Mouse (Mus musculus): Measurements from ENCODE around the gene Shisa6. TPM values are rescaled to one million over a fixed set of nuclear protein-coding genes. Genes with fewer than 3 reads are reported as not detected.
A peak's percentile ranks its signal among the peaks of the same experiment; 100 is the strongest.
"Not testable (repeated sequence)": the region's sequence is repeated elsewhere in the genome, so short reads cannot be mapped to it uniquely, and the experiment has no call there.

Shisa6 gene
- total RNA-seq, 2 experiments from 2014 or later: 190 to 219 TPM

GRCm38 (mm10) chr11:66487765-66488164, 38.0 kb downstream of the Shisa6 start:
- peak; percentile 37 to 50 for DNase-seq (ENCODE audit: low spot score in 2 of 2)

GRCm38 (mm10) chr11:66482501-66482900, 43.3 kb downstream of the Shisa6 start:
- no peak for DNase-seq (ENCODE audit: low spot score in 2 of 2)

GRCm38 (mm10) chr11:66442631-66443030, 83.1 kb downstream of the Shisa6 start:
- DNase-seq (ENCODE audit: low spot score in 2 of 2): no peak

- no peak for DNase-seq (ENCODE audit: low spot score in 2 of 2)
These were observed 99.6 kb downstream of the Shisa6 start for GRCm38 (mm10) chr11:66426129-66426528.

GRCm38 (mm10) chr11:66418216-66418615, 107.5 kb downstream of the Shisa6 start:
- no peak for DNase-seq (ENCODE audit: low spot score in 2 of 2)

- not testable (repeated sequence) for DNase-seq (ENCODE audit: low spot score in 2 of 2)
These were observed 117.0 kb downstream of the Shisa6 start for GRCm38 (mm10) chr11:66408721-66409120.

- no peak for DNase-seq (ENCODE audit: low spot score in 2 of 2)
These were observed 125.7 kb downstream of the Shisa6 start for GRCm38 (mm10) chr11:66400036-66400435.

GRCm38 (mm10) chr11:66387561-66387960, 138.2 kb downstream of the Shisa6 start:
- no peak for DNase-seq (ENCODE audit: low spot score in 2 of 2)

- no peak for DNase-seq (ENCODE audit: low spot score in 2 of 2)
These were observed 154.0 kb downstream of the Shisa6 start for GRCm38 (mm10) chr11:66371796-66372195.

- DNase-seq (ENCODE audit: low spot score in 2 of 2): no peak
These were observed 156.0 kb downstream of the Shisa6 start for GRCm38 (mm10) chr11:66369764-66370163.

- DNase-seq (ENCODE audit: low spot score in 2 of 2): no peak
These were observed 158.7 kb downstream of the Shisa6 start for GRCm38 (mm10) chr11:66366809-66367685.

GRCm38 (mm10) chr11:66359811-66360210, 166.0 kb downstream of the Shisa6 start:
- no peak for DNase-seq (ENCODE audit: low spot score in 2 of 2)

- no peak for DNase-seq (ENCODE audit: low spot score in 2 of 2)
These were observed 180.9 kb downstream of the Shisa6 start for GRCm38 (mm10) chr11:66344822-66345221.

GRCm38 (mm10) chr11:66336313-66336712, 189.5 kb downstream of the Shisa6 start:
- no peak for DNase-seq (ENCODE audit: low spot score in 2 of 2)

GRCm38 (mm10) chr11:66312764-66313163, 213.0 kb downstream of the Shisa6 start:
- peak; percentile 34 to 41 for DNase-seq (ENCODE audit: low spot score in 2 of 2)

- DNase-seq (ENCODE audit: low spot score in 2 of 2): no peak
These were observed 221.4 kb downstream of the Shisa6 start for GRCm38 (mm10) chr11:66304396-66304795.

GRCm38 (mm10) chr11:66274707-66275081, 251.1 kb downstream of the Shisa6 start:
- DNase-seq (ENCODE audit: low spot score in 2 of 2): no peak

- no peak for DNase-seq (ENCODE audit: low spot score in 2 of 2)
These were observed 251.7 kb downstream of the Shisa6 start for GRCm38 (mm10) chr11:66273904-66274706.

- peak in 1 of 2 experiments; percentile 26 for DNase-seq (ENCODE audit: low spot score in 2 of 2)
These were observed 258.7 kb downstream of the Shisa6 start for GRCm38 (mm10) chr11:66267029-66267428.

GRCm38 (mm10) chr11:66265336-66265990, 260.3 kb downstream of the Shisa6 start:
- no peak for DNase-seq (ENCODE audit: low spot score in 2 of 2)

- DNase-seq (ENCODE audit: low spot score in 2 of 2): no peak
These were observed 265.6 kb downstream of the Shisa6 start for GRCm38 (mm10) chr11:66260205-66260604.

GRCm38 (mm10) chr11:66258851-66259250, 266.9 kb downstream of the Shisa6 start:
- DNase-seq (ENCODE audit: low spot score in 2 of 2): peak; percentile 34 to 43
